Mouse (Mus musculus) thymus, postnatal 36 days (tissue): ENCODE results near the gene Ing1.

Experiments
- DNase-seq, 2 experiments: peaks; one replicate each; pipeline ENCODE4 v3.0.0; 2022; ENCODE audit warnings: mixed read lengths in 2 of 2

Gene Ing1

GRCm38 (mm10) chr8:11554799-11555719 lies at the start of gene Ing1:
Gene Ing1 (plus strand): TSS chr8:11555571.
- peak; percentile 97 to 98 for DNase-seq

- peak in 1 of 2 experiments; percentile 6 for DNase-seq
Observed at GRCm38 (mm10) chr8:11506074-11506473, 49.3 kb upstream of the Ing1 start.

- peak; percentile 77 to 78 for DNase-seq
Observed at GRCm38 (mm10) chr8:11506802-11507201, 48.6 kb upstream of the Ing1 start.

- no peak for DNase-seq
Observed at GRCm38 (mm10) chr8:11508880-11509279, 46.5 kb upstream of the Ing1 start.

GRCm38 (mm10) chr8:11510971-11511370 lies 44.4 kb upstream of the Ing1 start:
- no peak for DNase-seq

GRCm38 (mm10) chr8:11512711-11513110 lies 42.7 kb upstream of the Ing1 start:
- DNase-seq = no peak

- no peak for DNase-seq
Observed at GRCm38 (mm10) chr8:11513247-11513646, 42.1 kb upstream of the Ing1 start.

- no peak for DNase-seq
Observed at GRCm38 (mm10) chr8:11516292-11516691, 39.1 kb upstream of the Ing1 start.

- DNase-seq = no peak
Observed at GRCm38 (mm10) chr8:11517366-11518055, 37.9 kb upstream of the Ing1 start.

- no peak for DNase-seq
Observed at GRCm38 (mm10) chr8:11518056-11518396, 37.3 kb upstream of the Ing1 start.

- no peak for DNase-seq
Observed at GRCm38 (mm10) chr8:11518676-11519075, 36.7 kb upstream of the Ing1 start.

GRCm38 (mm10) chr8:11523331-11523730 lies 32.0 kb upstream of the Ing1 start:
- no peak for DNase-seq

- no peak for DNase-seq
Observed at GRCm38 (mm10) chr8:11530155-11530770, 25.1 kb upstream of the Ing1 start.

GRCm38 (mm10) chr8:11530849-11531248 lies 24.5 kb upstream of the Ing1 start:
- no peak for DNase-seq

- DNase-seq = no peak
Observed at GRCm38 (mm10) chr8:11534494-11534893, 20.9 kb upstream of the Ing1 start.

GRCm38 (mm10) chr8:11539049-11539448 lies 16.3 kb upstream of the Ing1 start:
- DNase-seq = no peak

- no peak for DNase-seq
Observed at GRCm38 (mm10) chr8:11540182-11540581, 15.2 kb upstream of the Ing1 start.

- DNase-seq = no peak
Observed at GRCm38 (mm10) chr8:11542031-11542430, 13.3 kb upstream of the Ing1 start.

- DNase-seq = no peak
Observed at GRCm38 (mm10) chr8:11542866-11543265, 12.5 kb upstream of the Ing1 start.

- DNase-seq = peak; percentile 82 to 83
Observed at GRCm38 (mm10) chr8:11544386-11544785, 11.0 kb upstream of the Ing1 start.

GRCm38 (mm10) chr8:11547063-11547462 lies 8.3 kb upstream of the Ing1 start:
- peak; percentile 19 to 20 for DNase-seq

GRCm38 (mm10) chr8:11549706-11550105 lies 5.7 kb upstream of the Ing1 start:
- DNase-seq = peak; percentile 45 to 50

- peak; percentile 95 to 96 for DNase-seq
Observed at GRCm38 (mm10) chr8:11550281-11550948, 5.0 kb upstream of the Ing1 start, which contains the start of gene Cars2. Gene Cars2 (minus strand): TSS chr8:11550783.
